Mouse (Mus musculus) common myeloid progenitor, adult 5-6 weeks (primary cell): Measurements from ENCODE around the gene Fgfr2. TPM values are rescaled to one million over a fixed set of nuclear protein-coding genes. Genes with fewer than 3 reads are reported as not detected.
"Not testable (repeated sequence)": the region's sequence is repeated elsewhere in the genome, so short reads cannot be mapped to it uniquely, and the experiment has no call there.

ENCODE experiments used
- ATAC-seq: replicated peaks from 2 replicates; pipeline ENCODE4 v1.8.0; 2016; ENCODE audit warnings: low read depth, mild to moderate bottlenecking, moderate TSS enrichment, inconsistent platforms; ENCODE audit not compliant: poor library complexity, severe bottlenecking
- total RNA-seq: library from RNA; stranded (forward); fragments of 200-1000, 187-1606 nt; gene quantifications from 2 replicates; pipeline ENCODE4 v1.2.3, GENCODE M21; 2017

Fgfr2 gene
- total RNA-seq, 1 experiment from 2014 or later, result not detected

DNA sequence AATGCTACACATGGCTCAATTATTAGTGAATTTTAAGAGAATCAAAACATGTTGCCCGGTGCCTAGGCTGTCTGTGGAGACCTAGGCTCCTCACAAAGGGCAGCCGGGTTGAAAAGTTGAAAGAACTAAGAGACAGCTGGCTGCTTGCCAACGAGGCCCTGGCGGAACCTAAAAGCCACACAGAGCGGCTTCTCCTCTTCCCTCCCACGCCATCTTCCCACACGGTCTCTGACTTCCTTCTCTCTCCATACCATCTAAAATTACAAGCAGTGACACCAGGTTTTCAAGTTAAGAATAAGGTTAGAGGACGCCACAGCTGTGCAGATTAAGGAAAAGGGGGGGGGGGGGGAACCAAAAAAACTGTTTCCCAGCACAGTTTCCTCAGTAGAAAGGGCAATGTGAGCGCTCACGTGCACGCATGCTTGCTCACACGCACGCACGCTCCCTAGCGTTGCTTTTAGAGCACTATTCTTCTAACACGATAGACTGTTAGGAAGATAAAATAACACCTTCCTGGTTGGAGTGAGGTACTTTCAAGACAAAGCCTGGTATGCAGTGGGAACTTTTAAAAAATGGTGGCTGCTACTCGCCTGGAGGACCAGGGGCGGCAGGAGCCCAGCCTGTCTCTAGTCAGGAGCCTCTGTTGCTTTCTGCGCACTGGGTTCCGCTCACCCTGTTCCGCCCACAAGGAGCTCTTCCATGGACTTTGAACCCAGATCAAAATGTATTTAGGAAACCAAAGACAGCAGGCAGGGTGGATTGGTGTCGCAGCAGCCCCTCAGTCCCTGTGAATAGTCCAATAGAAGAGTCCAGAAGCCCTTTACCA lies 2491.4 kb downstream of the Fgfr2 start:
- peak; percentile 82 for ATAC-seq

DNA sequence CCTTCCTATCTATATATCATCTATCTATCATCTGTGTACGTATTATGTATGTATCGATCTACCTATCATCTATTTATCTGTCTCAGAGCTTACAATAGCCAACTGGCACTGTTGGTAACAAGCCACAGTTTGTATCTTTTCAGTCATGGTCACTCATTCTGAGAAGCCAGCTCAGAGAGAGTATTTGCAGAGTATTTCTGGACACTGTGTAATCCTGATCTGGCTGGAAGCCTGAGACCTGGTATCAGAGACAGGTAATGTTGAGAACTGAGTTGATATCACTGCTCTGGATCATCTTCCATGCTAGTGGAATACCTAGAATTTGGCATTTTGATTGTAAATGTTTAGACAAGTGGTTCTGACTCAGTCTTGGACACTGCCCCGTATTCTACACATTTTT lies 2492.2 kb downstream of the Fgfr2 start:
- no peak for ATAC-seq

DNA sequence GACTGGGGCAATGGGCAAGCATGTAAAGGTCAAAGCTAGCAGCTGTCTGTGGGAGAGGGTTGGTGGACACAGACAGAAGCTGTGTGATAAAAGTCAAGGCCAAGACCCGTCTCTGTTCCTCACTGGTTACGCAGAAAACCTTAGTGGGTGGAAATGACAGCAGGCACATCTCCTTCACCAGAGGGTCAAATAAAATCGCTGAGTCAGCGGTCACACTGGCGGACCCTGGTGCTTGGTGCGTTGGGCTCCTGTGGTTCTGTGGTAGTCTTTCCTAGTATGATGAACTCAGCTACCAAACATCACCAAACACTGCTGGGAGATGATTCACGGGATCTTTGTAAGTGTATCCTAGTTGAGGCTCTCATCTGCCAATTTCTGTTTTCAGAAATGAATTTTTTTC lies 2493.2 kb downstream of the Fgfr2 start:
- no peak for ATAC-seq

DNA sequence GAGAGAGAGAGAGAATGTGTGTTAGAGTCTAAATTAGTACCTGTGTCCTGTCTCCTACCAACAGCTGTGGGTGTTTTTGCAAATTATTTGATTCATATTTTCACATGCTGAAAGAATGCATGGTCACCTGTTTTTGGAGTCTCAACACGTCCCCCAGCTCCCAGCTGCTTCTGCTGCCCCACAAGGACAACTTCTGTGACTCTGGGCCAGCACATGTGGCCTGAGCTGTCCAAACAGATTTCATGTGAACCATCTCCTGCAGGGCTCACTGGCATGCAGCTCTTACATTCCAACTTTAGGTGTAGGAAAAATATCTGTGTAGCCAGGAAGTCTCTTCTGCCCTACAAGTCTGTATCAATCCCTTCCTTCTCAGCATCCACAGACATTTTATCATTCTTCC lies 2494.5 kb downstream of the Fgfr2 start:
- no peak for ATAC-seq

DNA sequence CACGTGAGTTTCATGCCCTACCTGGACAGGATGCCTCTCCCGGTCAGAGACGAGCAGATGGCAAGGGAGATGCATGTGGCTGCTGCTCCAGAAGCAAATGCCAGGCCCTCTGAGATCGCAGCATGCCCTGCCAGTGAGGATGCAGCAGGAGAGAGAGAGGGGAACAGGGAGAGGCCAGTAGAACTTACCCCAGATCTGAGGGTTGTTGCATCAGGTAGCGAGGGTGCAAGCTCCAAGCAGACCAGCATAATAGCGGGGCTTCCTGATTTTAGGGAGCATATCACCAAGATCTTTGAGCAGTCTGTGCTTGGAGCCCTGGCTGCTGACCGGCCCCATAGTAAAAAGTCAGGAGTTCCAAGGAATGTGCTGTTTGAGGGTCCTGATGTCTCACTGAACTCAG lies 2497.8 kb downstream of the Fgfr2 start:
- ATAC-seq, result no peak

DNA sequence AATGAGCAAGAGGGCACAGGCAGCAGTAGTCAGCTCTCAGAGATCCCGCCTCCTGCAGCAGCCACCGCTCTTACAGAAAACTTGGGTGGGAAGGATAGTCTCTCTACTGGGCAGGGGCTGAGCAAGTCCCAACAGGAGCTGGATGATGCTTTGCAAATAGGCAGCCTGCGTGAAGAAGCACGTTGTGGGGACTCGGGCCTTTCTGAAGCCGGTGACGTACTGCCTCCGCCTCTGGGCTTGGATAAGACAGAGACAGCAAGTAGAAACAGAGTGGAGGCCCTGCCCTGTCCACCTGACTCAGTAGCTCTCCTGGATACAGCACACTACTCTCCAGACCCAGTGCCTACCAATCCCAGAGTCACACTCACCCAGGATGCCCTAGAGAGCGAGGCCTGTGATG lies 2498.9 kb downstream of the Fgfr2 start:
- no peak for ATAC-seq

DNA sequence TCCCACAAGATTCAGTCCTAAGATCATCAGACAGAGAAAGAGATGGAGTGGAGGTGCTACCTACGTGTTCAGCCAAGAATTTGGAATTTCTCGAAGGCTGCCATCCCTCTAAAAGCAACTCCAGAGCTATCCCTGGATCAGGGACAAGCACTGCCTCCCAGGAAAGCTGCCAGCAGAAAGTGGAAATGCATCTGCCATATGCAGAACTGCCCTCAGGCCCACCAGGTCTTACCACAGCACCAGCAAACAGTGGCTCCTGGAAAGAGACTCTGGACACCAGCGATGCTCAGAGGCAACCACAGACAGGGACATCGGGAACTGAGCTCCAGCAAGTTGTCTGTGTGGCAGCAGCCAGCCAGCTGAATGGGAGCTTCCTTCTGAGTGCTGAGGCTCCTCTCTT lies 2500.8 kb downstream of the Fgfr2 start:
- no peak for ATAC-seq

DNA sequence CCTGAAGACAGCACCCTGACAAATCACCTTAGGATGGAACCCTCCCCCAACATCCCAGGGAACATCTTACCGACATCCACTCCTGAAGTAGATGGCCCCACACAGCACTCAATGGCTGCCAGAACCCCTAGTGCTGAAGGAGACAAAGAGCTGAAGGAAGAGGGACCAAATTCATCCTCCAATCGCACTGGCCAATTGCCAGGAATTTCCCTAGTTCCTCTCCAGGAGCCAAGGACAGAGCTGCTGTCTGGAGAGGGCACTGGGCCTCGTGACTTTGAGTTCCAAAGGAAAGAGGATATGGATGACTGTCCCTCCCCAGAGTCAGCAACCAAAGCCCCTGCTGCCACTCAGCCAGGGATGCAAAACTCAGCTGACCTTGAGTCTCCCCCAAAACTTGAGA lies 2501.2 kb downstream of the Fgfr2 start:
- ATAC-seq, result no peak

DNA sequence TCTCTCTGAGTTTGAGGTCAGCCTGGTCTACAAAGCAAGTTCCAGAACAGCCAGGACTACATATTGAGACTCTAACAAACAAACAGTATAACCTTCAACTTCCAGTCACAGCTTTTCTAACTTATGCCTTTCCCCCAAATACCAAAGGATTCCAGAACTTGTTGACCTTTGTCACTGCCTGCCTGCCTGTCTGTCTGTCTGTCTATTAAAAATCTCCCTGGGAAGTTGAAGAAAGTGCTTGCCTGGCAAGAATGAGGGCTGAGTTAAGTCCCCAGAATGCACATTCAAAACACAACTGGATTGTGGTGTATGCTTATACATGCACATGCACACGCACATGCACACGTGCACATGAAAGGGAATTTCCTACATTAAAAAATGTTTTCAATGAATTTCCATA lies 2502.1 kb downstream of the Fgfr2 start:
- no peak for ATAC-seq

DNA sequence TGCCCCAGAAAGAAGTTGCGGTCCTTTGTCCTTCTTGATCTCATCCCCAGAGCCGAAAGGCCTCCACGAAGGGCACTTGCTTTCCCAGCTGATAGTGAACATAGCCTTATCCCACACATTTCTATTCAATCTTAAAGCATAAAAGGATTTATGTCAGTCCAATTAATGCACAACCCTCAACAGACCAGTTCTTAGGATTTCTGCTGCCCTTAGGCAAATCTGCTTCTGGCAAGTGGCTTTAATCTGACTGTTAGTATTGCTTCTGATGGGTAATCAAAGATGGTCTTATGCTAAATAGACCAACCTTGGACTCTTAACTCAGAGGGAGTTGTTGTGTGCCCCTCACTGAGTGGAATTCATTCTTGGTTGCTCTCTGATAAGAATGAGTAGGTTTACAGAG lies 2505.6 kb downstream of the Fgfr2 start:
- no peak for ATAC-seq

DNA sequence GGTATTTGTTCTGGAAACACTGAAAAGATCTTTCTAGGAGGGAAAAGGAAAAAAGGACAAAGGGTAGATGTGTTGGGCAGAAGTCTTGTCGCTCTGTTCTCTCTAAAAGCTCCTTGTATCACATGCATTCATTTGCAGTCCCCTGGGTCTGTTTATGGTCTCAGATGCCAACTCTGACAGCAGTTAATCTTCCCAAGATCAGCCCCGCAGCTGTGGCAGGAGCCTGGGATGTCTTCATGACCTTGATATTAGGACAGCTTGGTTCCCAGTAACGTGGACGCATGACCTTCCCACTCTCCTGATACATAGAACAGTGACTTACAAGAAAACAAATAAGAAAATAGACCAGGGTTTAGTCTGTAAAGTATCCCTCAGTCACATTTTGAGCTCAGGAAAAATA lies 2509.2 kb downstream of the Fgfr2 start:
- ATAC-seq, result no peak

DNA sequence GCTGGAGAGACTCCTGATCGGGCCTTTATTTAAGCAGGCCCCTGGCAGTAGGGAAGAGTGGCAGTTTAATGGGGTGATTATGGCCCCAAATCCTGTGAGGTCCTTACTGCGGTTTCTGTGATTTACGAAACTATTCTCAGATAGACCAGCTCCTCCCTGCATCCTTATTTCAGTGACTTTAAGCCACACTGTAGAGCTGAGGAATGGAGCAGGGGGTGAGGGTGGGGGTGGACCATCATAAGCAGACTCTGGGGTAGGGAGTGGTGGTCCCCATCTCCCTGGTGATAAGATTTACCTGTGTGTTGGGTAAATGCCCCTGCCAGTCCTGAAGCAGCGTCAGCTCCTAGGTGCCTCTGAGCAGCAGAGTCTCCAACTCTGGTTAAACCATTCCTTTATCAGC lies 2516.2 kb downstream of the Fgfr2 start:
- ATAC-seq, result no peak

DNA sequence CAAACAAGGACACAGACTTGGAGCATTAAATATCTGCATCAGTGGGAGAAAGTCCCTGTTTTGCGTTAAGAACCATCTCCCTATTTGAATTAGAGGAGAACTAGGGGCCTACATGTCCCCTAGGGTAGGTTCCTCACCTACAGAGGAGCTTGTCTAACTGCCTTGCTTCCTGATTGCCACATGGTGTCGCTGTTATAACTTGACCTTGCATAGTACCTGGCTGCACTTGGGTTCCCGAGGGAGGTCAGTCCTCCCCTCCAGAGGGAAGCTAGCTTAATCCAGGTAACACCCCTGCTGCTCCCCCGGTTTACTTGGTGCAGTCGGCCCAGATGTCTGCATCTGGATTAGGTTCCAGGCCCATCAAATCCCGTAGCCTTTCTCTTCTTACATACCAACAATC lies 2518.0 kb downstream of the Fgfr2 start:
- ATAC-seq, result peak; percentile 84

DNA sequence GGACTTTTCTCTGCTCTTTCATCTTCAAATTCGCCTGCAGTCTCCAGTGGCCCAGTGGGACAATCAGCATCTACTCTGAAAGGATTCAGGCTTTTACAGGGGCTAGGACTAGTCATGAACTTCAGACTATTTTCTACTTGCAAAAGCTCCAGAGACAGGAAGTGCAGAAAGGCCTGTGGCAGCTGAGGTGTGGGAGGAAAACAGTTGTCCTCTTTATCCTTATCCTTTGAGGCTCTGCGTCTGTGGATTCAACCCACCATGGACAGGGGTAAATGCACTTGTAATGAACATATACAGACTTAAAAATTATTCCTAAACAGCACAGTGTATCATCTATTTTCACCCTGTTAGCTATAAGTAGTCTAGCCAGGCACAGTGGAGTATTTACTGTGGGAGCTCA lies 2518.8 kb downstream of the Fgfr2 start:
- ATAC-seq, result no peak

DNA sequence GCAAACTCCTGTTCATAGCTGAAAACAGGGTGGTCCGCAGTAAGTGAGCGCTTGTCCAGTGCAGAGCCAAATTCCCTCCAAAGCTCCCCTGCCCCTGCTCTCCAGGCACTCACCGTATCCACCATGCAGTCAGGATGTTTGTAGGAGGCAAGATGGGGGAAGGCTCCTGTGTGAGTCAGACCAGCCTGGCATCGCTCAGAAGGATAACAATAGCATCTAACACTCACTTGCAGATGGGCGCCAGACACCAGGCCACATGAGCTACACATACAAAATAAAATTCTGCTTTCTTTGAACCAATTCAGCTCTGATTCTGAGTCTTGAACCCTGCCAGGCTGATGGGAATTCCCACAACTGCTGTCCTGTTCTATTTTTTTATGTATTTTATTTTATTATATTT lies 2519.6 kb downstream of the Fgfr2 start:
- no peak for ATAC-seq

DNA sequence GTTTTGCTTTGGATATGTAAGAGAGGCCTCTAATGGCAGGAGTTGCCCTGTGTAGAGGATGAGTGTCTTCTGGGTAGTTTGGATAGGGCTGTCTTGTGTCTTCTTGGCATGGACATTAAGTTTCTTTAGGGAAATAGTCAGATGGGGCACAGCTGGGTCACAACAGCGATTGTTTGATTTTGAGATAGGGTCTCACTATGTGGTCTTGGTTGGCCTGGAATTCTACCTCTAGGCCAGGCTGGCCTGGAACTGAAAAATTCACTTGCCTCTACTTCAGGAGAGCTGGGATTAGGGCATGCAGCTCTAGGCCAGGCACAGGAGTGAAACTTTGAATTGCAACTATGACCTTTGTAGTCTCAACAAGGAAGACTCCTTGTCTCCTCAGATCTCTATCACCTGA lies 2520.3 kb downstream of the Fgfr2 start:
- no peak for ATAC-seq

DNA sequence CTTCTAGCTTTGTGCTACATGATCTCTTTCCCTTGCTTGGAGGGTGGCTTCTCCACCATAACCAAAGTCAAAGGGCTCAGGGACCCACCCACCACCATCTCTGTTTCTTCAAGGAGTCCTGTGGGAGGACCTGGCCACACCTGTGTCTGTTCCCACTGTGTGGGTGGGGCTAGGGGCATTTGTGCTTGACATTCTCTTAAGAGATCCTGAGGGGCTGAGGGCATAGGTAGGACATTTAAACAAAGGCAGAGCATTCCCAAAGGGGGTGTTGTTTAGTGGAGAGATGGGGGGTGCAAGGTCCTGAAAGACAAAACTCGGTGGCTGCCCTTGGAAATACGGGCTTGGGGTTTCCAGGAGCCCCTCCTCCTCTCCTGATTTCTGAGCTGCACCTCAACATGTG lies 2522.6 kb downstream of the Fgfr2 start:
- no peak for ATAC-seq

DNA sequence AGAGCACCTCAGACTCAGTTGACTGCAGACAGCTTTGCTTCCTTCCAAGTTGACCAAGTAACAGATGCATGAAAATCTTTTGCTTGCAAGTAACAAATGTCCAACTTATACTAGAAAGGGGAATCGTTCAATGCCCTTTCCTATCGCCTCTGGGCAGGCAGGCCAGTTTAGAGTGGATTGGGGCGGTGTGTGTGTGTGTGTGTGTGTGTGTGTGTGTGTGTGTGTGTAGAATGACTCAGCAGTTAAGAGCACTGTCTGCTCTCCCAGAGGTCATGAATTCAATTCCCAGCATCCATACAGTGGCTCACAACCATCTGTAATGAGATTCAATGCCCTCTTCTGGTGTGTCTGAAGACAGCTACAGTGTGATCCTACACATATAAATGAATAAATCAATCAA lies 2523.1 kb downstream of the Fgfr2 start:
- no peak for ATAC-seq

DNA sequence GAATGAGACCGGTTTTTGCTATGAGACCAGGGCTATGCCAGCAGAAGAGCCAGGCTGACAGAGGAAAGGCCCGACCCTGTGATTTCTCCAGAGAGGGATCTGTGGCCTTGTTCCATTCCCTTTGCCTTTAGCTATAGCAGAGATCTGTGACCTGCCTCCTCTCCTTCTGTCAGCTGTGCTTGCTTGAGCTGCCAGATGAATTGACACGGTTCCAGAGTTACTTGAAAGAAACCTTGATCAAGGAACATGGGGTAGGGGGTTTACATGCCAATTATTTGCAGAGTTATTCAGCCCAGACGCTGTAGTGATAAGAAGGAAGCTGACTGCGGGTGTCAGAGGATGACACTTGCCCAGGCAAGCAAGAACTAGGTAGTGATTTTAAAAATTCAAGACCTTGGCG lies 2525.6 kb downstream of the Fgfr2 start:
- no peak for ATAC-seq

DNA sequence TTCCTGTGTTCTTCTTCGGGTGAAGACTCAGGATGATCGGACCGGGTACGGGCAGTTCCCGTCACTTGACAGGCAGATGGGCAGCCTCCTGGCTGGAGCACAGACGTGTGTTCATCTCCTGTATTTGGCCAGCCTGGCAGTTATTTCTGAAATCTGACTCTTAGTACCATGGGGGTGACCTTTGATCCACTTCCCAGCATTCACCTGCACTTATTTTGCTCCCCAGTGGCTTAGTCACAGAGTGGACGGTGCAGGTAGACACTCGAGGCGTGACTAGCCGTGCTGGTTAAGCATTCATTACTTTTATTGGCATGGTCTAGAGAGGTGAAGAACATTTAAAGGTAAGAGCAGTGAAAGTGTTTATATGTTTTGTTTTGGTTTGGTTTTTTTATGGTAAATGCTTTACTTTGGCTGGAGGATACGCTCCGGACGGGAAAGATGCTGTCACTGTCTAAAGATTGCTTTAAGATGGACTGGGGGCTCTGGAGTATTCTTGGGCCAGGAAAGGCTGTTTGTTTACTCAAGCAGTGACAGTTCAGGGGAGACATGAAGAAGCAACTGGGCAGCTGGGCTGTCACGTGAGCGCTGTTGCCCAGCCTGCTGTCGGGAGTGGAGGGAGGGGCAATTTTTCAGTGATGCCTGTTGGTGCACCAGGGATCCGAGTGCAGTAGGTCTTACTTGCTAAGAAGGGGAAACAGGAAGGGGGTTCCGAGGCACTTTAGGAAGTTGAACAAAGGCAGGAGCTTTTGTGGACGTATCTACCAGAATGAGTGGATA lies 2526.9 kb downstream of the Fgfr2 start:
- ATAC-seq, result not testable (repeated sequence)

DNA sequence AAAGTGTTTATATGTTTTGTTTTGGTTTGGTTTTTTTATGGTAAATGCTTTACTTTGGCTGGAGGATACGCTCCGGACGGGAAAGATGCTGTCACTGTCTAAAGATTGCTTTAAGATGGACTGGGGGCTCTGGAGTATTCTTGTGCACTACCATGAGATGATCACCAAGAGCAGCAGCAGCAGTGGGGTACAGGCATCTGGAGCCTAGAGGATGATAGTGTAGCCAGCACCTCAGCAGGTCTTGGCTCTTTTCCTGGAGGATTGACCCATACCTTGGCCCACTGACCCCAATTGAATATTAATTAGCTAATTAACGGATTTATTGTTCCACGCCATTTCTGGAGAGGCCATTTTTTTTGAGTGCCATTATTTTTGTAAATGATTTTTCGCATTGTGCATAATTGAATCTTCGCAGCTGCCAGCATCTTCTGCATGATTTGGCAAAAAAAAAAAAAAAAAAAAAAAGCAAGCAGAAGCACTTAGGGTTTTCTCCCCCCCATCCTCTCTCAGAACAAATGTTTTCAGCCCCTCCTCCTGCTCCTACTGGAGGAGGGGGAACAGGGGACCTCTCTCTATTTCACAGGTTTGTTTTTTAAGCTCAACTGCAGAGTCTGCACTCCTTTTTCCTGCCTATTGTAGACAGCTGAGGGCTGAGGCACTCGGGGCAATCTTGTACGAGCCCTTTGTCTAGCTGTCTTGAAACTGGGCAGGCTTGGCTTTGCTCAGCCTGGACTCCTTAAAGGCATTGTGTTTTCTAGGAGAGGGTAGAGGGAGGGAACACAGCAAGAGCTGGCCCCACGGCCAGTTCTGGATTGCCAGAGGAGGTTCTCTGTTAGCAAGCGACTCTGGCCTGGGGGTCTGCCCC lies 2529.5 kb downstream of the Fgfr2 start:
- ATAC-seq, result peak; percentile 54
